Mouse (Mus musculus): ENCODE measurements around the gene Slc6a12. TPM values are rescaled to one million over a fixed set of nuclear protein-coding genes. Genes with fewer than 3 reads are reported as not detected.

Slc6a12 gene
- total RNA-seq, 1 experiment from 2014 or later: 7.4 TPM

DNA sequence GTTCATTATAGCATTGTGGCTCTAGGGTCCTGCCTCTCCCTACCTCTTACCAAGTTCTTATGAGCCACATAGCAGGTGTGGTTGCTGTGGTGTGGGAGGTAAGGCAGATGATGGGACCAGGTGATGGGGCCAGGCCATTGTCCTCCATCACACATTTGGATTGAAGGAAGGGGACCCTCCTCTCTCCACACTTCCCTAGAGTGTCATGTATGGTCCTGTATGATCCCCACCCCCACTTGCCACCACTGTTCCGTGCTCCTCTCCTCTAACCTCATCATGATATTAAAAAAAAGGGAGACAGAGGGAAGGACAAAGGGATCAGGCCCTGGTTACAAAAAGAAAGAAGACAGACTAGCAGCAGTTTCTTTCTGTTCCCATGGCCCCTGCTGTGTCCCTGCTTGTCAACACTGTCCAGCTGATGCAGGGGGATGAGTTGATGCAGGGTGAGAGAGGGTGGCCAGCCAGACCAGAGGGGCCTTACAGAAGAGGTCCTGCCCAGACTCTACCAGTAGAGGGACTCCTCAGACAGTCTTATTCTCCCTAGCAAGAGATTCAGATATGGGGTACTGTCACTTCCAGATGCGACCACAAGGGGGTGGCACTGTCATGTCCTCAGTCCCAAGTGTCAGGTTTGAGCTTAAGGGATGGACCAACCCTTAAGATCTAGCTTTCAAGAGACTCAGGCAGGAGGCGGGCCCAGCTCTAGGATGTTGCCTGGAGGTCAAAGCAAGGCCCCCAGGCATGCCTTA, 4.9 kb upstream of the Slc6a12 start:
- ATAC-seq (replicated peaks; ENCODE audit: insufficient number of reproducible peaks, low FRiP score, low TSS enrichment, poor library complexity, severe bottlenecking): peak; percentile 68

DNA sequence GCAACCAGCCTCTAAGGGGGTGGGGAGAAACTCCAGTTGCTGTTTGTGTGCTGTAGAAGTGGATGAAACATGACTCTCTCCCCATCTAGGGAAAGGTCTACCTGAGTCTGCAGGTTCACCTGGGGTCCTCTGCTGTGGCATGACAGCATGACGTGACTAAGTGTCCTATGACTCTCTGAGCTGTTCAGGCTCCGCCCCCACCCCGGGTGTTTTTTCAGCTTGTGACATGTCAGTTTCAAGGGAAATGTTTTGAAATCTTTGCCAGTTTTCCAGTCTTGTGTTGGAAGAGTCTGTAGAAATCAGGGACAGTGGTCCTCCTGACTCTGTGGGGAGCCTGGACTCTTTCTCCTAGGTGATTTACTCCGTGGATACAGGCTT, 4.4 kb upstream of the Slc6a12 start:
- ATAC-seq (replicated peaks; ENCODE audit: insufficient number of reproducible peaks, low FRiP score, low TSS enrichment, poor library complexity, severe bottlenecking): no peak

- peak; percentile 21; the same call in 1 of the 2 replicates for ATAC-seq (replicated peaks; ENCODE audit: insufficient number of reproducible peaks, low FRiP score, low TSS enrichment, poor library complexity, severe bottlenecking)
Measured at GRCm38 (mm10) chr6:121341650-121342049, 1.2 kb upstream of the Slc6a12 start.

GRCm38 (mm10) chr6:121343771-121344123, 871 bp downstream of the Slc6a12 start:
- ATAC-seq (replicated peaks; ENCODE audit: insufficient number of reproducible peaks, low FRiP score, low TSS enrichment, poor library complexity, severe bottlenecking): no peak

- no peak for ATAC-seq (replicated peaks; ENCODE audit: insufficient number of reproducible peaks, low FRiP score, low TSS enrichment, poor library complexity, severe bottlenecking)
Measured at GRCm38 (mm10) chr6:121344329-121344728, 1.5 kb downstream of the Slc6a12 start.

DNA sequence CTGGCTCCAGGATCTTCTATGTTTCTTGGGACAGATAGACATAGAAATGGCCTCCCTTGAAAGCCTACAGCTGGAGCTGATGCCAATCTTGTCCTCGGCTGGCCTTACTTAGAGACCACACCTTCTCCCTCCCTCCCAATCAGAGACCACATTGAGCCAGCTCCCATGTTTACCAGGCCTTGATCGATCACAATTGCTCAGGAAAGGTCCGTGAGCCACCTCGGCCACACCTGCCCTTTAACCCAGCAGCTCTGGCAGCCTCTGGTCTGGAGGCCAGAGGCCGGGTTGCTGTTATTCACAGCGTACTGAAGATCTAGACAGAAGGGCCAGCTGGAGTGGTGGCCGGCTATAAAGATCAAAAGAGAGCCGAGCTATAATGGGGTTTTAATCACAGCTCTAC, 3.6 kb downstream of the Slc6a12 start:
- no peak for ATAC-seq (replicated peaks; ENCODE audit: insufficient number of reproducible peaks, low FRiP score, low TSS enrichment, poor library complexity, severe bottlenecking)

- ATAC-seq (replicated peaks; ENCODE audit: insufficient number of reproducible peaks, low FRiP score, low TSS enrichment, poor library complexity, severe bottlenecking): no peak
Measured at GRCm38 (mm10) chr6:121352276-121352675, 9.4 kb downstream of the Slc6a12 start.

DNA sequence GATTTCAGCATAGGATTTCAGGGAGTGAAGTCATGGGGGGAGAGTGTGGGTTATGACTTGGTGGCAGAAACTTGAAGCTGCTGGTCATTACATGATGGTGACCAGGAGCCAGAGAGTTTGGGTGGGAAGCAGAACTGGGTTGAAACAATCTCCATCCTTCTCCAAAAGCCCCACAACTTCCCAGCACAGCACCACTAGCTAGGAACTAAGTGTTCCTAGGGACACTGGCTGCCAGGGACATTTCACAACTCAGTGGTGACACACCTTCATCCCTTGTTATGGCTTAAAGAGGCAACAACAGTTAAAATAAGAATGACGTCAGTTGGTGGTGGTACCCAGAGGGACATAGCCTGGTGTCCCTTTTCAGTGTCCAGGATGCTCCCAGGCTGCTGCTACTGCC, 13.2 kb downstream of the Slc6a12 start:
- ATAC-seq (replicated peaks; ENCODE audit: insufficient number of reproducible peaks, low FRiP score, low TSS enrichment, poor library complexity, severe bottlenecking): no peak

GRCm38 (mm10) chr6:121357232-121357631, 14.4 kb downstream of the Slc6a12 start:
- no peak for ATAC-seq (replicated peaks; ENCODE audit: insufficient number of reproducible peaks, low FRiP score, low TSS enrichment, poor library complexity, severe bottlenecking)

- ATAC-seq (replicated peaks; ENCODE audit: insufficient number of reproducible peaks, low FRiP score, low TSS enrichment, poor library complexity, severe bottlenecking): no peak
Measured at GRCm38 (mm10) chr6:121363061-121363460, 20.2 kb downstream of the Slc6a12 start.

GRCm38 (mm10) chr6:121363956-121364355, 21.1 kb downstream of the Slc6a12 start:
- no peak for ATAC-seq (replicated peaks; ENCODE audit: insufficient number of reproducible peaks, low FRiP score, low TSS enrichment, poor library complexity, severe bottlenecking)

GRCm38 (mm10) chr6:121366537-121366936, 23.7 kb downstream of the Slc6a12 start:
- ATAC-seq (replicated peaks; ENCODE audit: insufficient number of reproducible peaks, low FRiP score, low TSS enrichment, poor library complexity, severe bottlenecking): 0 out of 2 replicates have a peak, but pooled peaks have one; percentile 40

- ATAC-seq (replicated peaks; ENCODE audit: insufficient number of reproducible peaks, low FRiP score, low TSS enrichment, poor library complexity, severe bottlenecking): no peak
Measured at GRCm38 (mm10) chr6:121367099-121367498, 24.2 kb downstream of the Slc6a12 start.

DNA sequence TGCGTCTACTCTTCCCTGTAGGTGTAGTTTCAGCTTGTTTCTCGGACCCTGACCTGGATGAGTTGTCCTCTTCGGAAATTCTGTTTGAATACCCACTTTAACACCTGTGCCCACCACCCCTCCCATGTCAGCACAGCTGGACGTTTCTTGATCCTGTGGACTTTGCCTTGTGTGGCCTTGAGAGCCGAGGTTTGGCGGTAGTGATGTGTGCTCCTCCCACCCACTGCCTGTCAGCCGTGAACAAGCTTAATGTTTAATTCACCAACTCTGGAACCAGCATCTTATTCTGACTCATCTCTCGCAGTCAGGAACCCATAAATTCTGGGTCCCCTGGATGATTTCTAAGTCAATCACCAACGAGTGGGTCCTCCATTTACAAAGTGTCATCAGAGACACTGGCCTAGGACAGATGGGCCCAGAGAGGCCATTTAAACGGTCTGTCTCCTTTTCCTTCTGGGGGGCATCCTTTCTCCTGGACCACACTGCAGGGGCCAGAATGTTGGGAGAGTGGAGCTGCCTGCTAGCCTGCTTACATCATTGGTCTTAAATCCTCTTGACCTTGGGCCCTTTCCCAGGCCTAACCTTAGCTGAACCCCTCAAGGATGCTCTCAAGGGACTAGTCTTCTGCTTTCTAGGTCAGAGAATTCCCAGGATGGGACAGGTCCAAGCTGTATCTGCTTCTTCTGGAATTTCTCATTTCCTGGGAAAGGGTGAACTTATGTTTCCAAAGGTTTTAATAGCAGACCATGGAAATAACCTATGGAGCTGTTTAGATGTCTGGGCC, 28.5 kb downstream of the Slc6a12 start:
- ATAC-seq (replicated peaks; ENCODE audit: insufficient number of reproducible peaks, low FRiP score, low TSS enrichment, poor library complexity, severe bottlenecking): no peak

DNA sequence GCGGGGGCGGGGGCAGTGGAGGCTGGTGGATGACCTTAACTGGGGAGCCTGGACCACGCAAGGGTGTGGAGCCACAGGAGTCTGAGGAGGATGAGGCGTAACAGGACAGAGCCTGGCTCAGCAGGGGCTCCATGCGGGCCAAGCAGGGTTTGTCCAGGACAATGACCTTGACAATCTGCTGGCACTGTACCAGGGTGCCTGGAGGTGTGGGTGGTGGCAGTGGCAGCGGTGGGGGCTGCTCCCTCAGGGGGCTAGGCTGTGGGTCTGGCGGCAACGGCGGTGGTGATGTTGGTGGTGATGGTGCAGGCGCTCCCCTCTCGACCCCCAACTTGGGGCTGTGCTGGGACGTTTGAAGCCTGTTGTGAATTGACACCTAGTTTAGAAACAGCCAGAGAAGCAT, 33.3 kb downstream of the Slc6a12 start:
- no peak for ATAC-seq (replicated peaks; ENCODE audit: insufficient number of reproducible peaks, low FRiP score, low TSS enrichment, poor library complexity, severe bottlenecking)

DNA sequence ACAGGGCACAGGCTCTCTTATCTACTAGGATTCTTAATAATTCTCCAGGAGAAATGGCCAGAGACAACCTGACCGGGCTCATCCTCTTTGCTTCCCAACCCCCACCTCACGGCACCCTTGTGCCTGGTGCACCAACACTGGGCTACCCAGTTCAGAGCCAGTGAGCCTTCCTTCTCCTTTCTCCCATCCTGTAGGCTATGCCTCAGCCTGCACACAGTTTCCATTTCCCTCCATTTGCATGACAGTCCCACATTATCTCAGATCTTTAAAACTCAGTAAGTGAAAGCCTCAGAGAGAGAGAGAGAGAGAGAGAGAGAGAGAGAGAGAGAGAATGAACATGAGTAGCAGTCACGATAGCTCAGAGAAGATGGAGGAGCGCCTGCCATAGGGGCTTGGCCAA, 35.4 kb downstream of the Slc6a12 start:
- ATAC-seq (replicated peaks; ENCODE audit: insufficient number of reproducible peaks, low FRiP score, low TSS enrichment, poor library complexity, severe bottlenecking): no peak

DNA sequence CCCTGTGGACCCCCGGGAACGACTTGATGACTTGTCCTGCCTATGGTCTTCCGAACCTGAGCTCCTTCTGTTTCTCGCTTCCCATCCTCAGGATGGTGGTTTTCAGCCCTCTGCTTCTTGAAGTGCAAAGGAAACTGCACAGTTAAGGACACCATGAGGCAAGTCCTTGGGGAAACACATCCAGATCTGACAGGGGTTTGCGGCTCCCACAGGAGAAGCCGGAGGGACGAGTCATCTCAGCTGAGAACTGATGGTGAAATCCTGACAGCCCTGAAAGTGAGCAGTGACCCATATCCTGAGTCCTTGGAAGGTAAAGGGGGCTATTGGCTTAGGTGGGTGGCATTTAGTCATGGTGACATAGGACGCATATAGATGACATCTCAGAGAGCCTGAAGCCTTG, 37.7 kb downstream of the Slc6a12 start:
- no peak for ATAC-seq (replicated peaks; ENCODE audit: insufficient number of reproducible peaks, low FRiP score, low TSS enrichment, poor library complexity, severe bottlenecking)

- ATAC-seq (replicated peaks; ENCODE audit: insufficient number of reproducible peaks, low FRiP score, low TSS enrichment, poor library complexity, severe bottlenecking): no peak
Measured at GRCm38 (mm10) chr6:121382071-121382470, 39.2 kb downstream of the Slc6a12 start.

- ATAC-seq (replicated peaks; ENCODE audit: insufficient number of reproducible peaks, low FRiP score, low TSS enrichment, poor library complexity, severe bottlenecking): no peak
Measured at GRCm38 (mm10) chr6:121385397-121385796, 42.5 kb downstream of the Slc6a12 start.

DNA sequence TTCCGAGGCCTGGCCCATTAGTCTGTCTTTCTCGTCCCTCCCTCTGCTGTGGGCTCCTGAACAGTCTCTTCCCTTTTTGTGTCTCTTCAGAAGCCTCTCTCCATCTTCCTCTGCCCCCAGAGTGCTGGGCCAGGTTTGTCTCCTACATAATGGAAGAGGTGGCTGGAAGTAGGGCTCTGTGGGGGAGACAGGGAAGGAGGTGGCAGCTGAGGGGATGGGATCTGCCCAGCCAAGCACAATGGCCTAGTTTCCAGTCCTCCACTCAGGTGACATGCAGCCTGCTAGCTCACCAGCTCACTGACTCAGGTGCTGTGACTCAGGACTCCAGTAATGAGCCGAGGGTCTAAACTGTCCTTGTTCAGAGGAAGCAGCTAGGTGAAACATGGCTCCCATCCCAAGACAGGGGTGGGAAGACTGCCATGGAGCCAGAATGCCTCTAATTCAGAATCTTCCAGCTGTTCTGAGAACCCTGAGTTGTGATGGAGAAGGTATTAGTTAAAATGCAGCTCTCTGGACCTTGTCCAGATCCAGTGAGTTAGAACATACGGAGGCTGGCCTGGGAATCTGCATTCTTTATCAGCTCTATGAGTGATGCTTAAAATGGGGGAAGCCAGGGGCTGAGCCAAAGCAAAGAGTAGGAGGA, 49.9 kb downstream of the Slc6a12 start:
- ATAC-seq (replicated peaks; ENCODE audit: insufficient number of reproducible peaks, low FRiP score, low TSS enrichment, poor library complexity, severe bottlenecking): no peak

Measured in monocyte, adult 5-6 weeks (primary cell).